19 mouse cellular contexts compared by ENCODE assay signal in genomic region chr7:110797722-110798409, GRCm38 (mm10). TPM values are rescaled to one million over a fixed set of nuclear protein-coding genes. Genes with fewer than 3 reads are reported as not detected.
DNase-seq lines count a peak whose midpoint lies in the region; ATAC-seq and TF ChIP-seq lines count a peak whose summit lies in the region.
"Had no signal": no experiment of that assay in that cellular context is flagged by ENCODE, and none has a peak within 500 bp of the region (broad histone marks: within the 10 kb centered on the region; RNA-seq: fewer than 3 reads in every experiment).

No protein-coding gene starts in this region.

- ATAC-seq in forebrain, embryonic 15.5 days (replicated peaks) = no peak
- no peak for ATAC-seq in hindbrain, postnatal 0 days
- peak; percentile 71 for ATAC-seq in lung, postnatal 0 days
- no peak for ATAC-seq in monocyte, adult 5-6 weeks (replicated peaks; ENCODE audit: insufficient number of reproducible peaks, low FRiP score, low TSS enrichment, poor library complexity, severe bottlenecking)

- 90% methylated on average over 11 of the region's 11 CpGs for WGBS in forebrain, embryonic 10.5 days
- 90% methylated on average over 11 of the region's 11 CpGs for WGBS in forebrain, embryonic 15.5 days
- 78% methylated on average over 11 of the region's 11 CpGs for WGBS in hindbrain, embryonic 10.5 days
- WGBS in hindbrain, postnatal 0 days = 78% methylated on average over 11 of the region's 11 CpGs
- WGBS in lung, postnatal 0 days = 75% methylated on average over 11 of the region's 11 CpGs

- H3K27me3 ChIP-seq in forebrain, embryonic 10.5 days (ENCODE audit: poor library complexity, severe bottlenecking) = no peaks in the 10 kb centered on the region
- H3K27me3 ChIP-seq in forebrain, embryonic 15.5 days = no peaks in the 10 kb centered on the region
- no peaks in the 10 kb centered on the region for H3K27me3 ChIP-seq in hindbrain, embryonic 10.5 days (ENCODE audit: insufficient read depth, poor library complexity, severe bottlenecking)
- H3K27me3 ChIP-seq in hindbrain, postnatal 0 days (ENCODE audit: insufficient read depth, low read length) = no peaks in the 10 kb centered on the region
- no peaks in the 10 kb centered on the region for H3K27me3 ChIP-seq in lung, postnatal 0 days (replicated peaks; ENCODE audit: insufficient read depth, low read length)
- H3K27me3 ChIP-seq: hindbrain, embryonic 15.5 days; liver, embryonic 15.5 days had no signal

- H3K9ac ChIP-seq in forebrain, embryonic 15.5 days (replicated peaks) = no peak overlapping the region
- no peak overlapping the region for H3K9ac ChIP-seq in hindbrain, postnatal 0 days (replicated peaks; ENCODE audit: low read length)
- no peak overlapping the region for H3K9ac ChIP-seq in lung, postnatal 0 days (replicated peaks; ENCODE audit: low read depth)
- H3K9ac ChIP-seq: hindbrain, embryonic 15.5 days; liver, embryonic 15.5 days had no signal

- H3K4me3 ChIP-seq in forebrain, embryonic 10.5 days = no peak overlapping the region
- H3K4me3 ChIP-seq in forebrain, embryonic 15.5 days = no peak overlapping the region
- H3K4me3 ChIP-seq in hindbrain, embryonic 10.5 days = no peak overlapping the region
- no peak overlapping the region for H3K4me3 ChIP-seq in hindbrain, postnatal 0 days (ENCODE audit: low read length)
- no peak overlapping the region for H3K4me3 ChIP-seq in lung, postnatal 0 days (ENCODE audit: low read depth, low read length)
- H3K4me3 ChIP-seq: hindbrain, embryonic 15.5 days; liver, embryonic 15.5 days; midbrain, embryonic 10.5 days had no signal

- H3K4me1 ChIP-seq in forebrain, embryonic 10.5 days = peaks cover 13% of the 10 kb centered on the region
- no peaks in the 10 kb centered on the region for H3K4me1 ChIP-seq in forebrain, embryonic 15.5 days
- H3K4me1 ChIP-seq in hindbrain, embryonic 10.5 days (replicated peaks) = peaks cover 25% of the 10 kb centered on the region
- H3K4me1 ChIP-seq in hindbrain, postnatal 0 days (ENCODE audit: insufficient read depth, low read length) = no peaks in the 10 kb centered on the region
- no peaks in the 10 kb centered on the region for H3K4me1 ChIP-seq in lung, postnatal 0 days (ENCODE audit: insufficient read depth, low read depth, low read length)
- H3K4me1 ChIP-seq: hindbrain, embryonic 15.5 days had no signal

- TF ChIP-seq EP300 in lung, postnatal 0 days (IDR thresholded peaks at IDR 0.05) = no peak

- no peak for DNase-seq in forebrain, embryonic 10.5 days (ENCODE audit: extremely low spot score, low spot score)
- DNase-seq in hindbrain, embryonic 10.5 days (ENCODE audit: low spot score) = no peak
- DNase-seq in hindbrain, postnatal 0 days (ENCODE audit: low spot score) = no peak
- DNase-seq in lung, postnatal 0 days (ENCODE audit: low spot score) = peak; percentile 67
- no peak for DNase-seq in lung, postnatal 36 days
- DNase-seq in cerebellum, postnatal 4 days (ENCODE audit: low spot score in 2 of 2) = no peak
- DNase-seq: adrenal gland, postnatal 25 days; cerebellum, adult 2 months; heart, postnatal 14 days; kidney, adult 18-20 months; layer of hippocampus, adult 9-11 months; retina, postnatal 1 day; thymus, adult 18-20 months had no signal

- no peak overlapping the region for H3K4me2 ChIP-seq in forebrain, embryonic 15.5 days (replicated peaks)
- no peak overlapping the region for H3K4me2 ChIP-seq in hindbrain, postnatal 0 days (ENCODE audit: low read depth, low read length)
- H3K4me2 ChIP-seq in lung, postnatal 0 days (replicated peaks; ENCODE audit: low read depth, low read length) = no peak overlapping the region
- H3K4me2 ChIP-seq: heart, embryonic 11.5 days; hindbrain, embryonic 15.5 days; liver, embryonic 15.5 days had no signal

- TF ChIP-seq CTCF in hindbrain, postnatal 0 days (IDR thresholded peaks at IDR 0.05; ENCODE audit: low read depth) = no peak
- no peak for TF ChIP-seq CTCF in lung, postnatal 0 days (IDR thresholded peaks at IDR 0.05)

- H3K27ac ChIP-seq in forebrain, embryonic 10.5 days = 0 out of 2 replicates have a peak overlapping the region, but pooled peaks have one; percentile 22
- H3K27ac ChIP-seq in forebrain, embryonic 15.5 days (replicated peaks) = no peak overlapping the region
- 0 out of 2 replicates have a peak overlapping the region, but pooled peaks have one; percentile 35 for H3K27ac ChIP-seq in hindbrain, embryonic 10.5 days
- no peak overlapping the region for H3K27ac ChIP-seq in hindbrain, postnatal 0 days
- no peak overlapping the region for H3K27ac ChIP-seq in lung, postnatal 0 days (ENCODE audit: low read length)
- H3K27ac ChIP-seq: hindbrain, embryonic 15.5 days; liver, embryonic 15.5 days; midbrain, embryonic 10.5 days had no signal

- H3K9me3 ChIP-seq in forebrain, embryonic 10.5 days = no peaks in the 10 kb centered on the region
- no peaks in the 10 kb centered on the region for H3K9me3 ChIP-seq in forebrain, embryonic 15.5 days
- H3K9me3 ChIP-seq in hindbrain, embryonic 10.5 days = no peaks in the 10 kb centered on the region
- H3K9me3 ChIP-seq in hindbrain, postnatal 0 days (ENCODE audit: low read length) = no peaks in the 10 kb centered on the region
- no peaks in the 10 kb centered on the region for H3K9me3 ChIP-seq in lung, postnatal 0 days (ENCODE audit: low read length)
- H3K9me3 ChIP-seq: hindbrain, embryonic 15.5 days; liver, embryonic 15.5 days; midbrain, embryonic 10.5 days had no signal

- no peaks in the 10 kb centered on the region for H3K36me3 ChIP-seq in forebrain, embryonic 10.5 days (replicated peaks)
- no peaks in the 10 kb centered on the region for H3K36me3 ChIP-seq in forebrain, embryonic 15.5 days
- H3K36me3 ChIP-seq in hindbrain, embryonic 10.5 days = no peaks in the 10 kb centered on the region
- no peaks in the 10 kb centered on the region for H3K36me3 ChIP-seq in hindbrain, postnatal 0 days (ENCODE audit: insufficient read depth, low read length)
- no peaks in the 10 kb centered on the region for H3K36me3 ChIP-seq in lung, postnatal 0 days (ENCODE audit: insufficient read depth, low read length)
- H3K36me3 ChIP-seq: hindbrain, embryonic 15.5 days; midbrain, embryonic 10.5 days had no signal

RNA-seq across cellular contexts. Expression of gene Ampd3, which starts 29.9 kb away (rescaled TPM):
- 1.2 and 1.5 TPM in 2 replicates for polyA plus RNA-seq in forebrain, embryonic 10.5 days (2016; fragmentation: Nextera tagmentation; extraction: Ambion mirVana)
- polyA plus RNA-seq in forebrain, embryonic 15.5 days (2015; fragmentation: Nextera tagmentation; extraction: Ambion mirVana) = 4.4 and 4.8 TPM in 2 replicates
- 1.7 and 1.9 TPM in 2 replicates for polyA plus RNA-seq in hindbrain, embryonic 10.5 days (2016; fragmentation: Nextera tagmentation; extraction: Ambion mirVana)
- total RNA-seq in hindbrain, postnatal 0 days (2014; rRNA removed) = 15.1 and 24.8 TPM in 2 replicates
- 12.4 and 14.3 TPM in 2 replicates for polyA plus RNA-seq in hindbrain, postnatal 0 days (2015; fragmentation: Nextera tagmentation; extraction: Ambion mirVana)
- polyA plus RNA-seq in lung, postnatal 0 days (2015; fragmentation: Nextera tagmentation; extraction: Ambion mirVana) = 5.0 and 5.2 TPM in 2 replicates
- 13.4 to 25.6 TPM (median 13.7 TPM) in 3 replicates for total RNA-seq in monocyte, adult 5-6 weeks (2017)

RNA-seq across cellular contexts. Expression of gene Rnf141, which starts 46.4 kb away (rescaled TPM):
- 25.0 and 26.3 TPM in 2 replicates for polyA plus RNA-seq in forebrain, embryonic 10.5 days (2016; fragmentation: Nextera tagmentation; extraction: Ambion mirVana)
- polyA plus RNA-seq in forebrain, embryonic 15.5 days (2015; fragmentation: Nextera tagmentation; extraction: Ambion mirVana) = 36.1 and 41.1 TPM in 2 replicates
- 22.2 and 22.8 TPM in 2 replicates for polyA plus RNA-seq in hindbrain, embryonic 10.5 days (2016; fragmentation: Nextera tagmentation; extraction: Ambion mirVana)
- 80.4 and 98.8 TPM in 2 replicates for total RNA-seq in hindbrain, postnatal 0 days (2014; rRNA removed)
- polyA plus RNA-seq in hindbrain, postnatal 0 days (2015; fragmentation: Nextera tagmentation; extraction: Ambion mirVana) = 35.3 and 36.7 TPM in 2 replicates
- 31.6 and 33.8 TPM in 2 replicates for polyA plus RNA-seq in lung, postnatal 0 days (2015; fragmentation: Nextera tagmentation; extraction: Ambion mirVana)
- total RNA-seq in monocyte, adult 5-6 weeks (2017) = 19.8 to 50.6 TPM (median 21.2 TPM) in 3 replicates

Comparison
In these comparisons a context has a peak if more than half of its experiments do, and no peak if none do; other contexts are left out.
1. H3K27ac ChIP-seq: peak in forebrain, embryonic 10.5 days (single experiment) and hindbrain, embryonic 10.5 days (single experiment); none in forebrain, embryonic 15.5 days (single experiment), hindbrain, postnatal 0 days (single experiment) and lung, postnatal 0 days (single experiment).